ENCODE assay signal across 9 mouse cellular contexts in the genomic region with DNA sequence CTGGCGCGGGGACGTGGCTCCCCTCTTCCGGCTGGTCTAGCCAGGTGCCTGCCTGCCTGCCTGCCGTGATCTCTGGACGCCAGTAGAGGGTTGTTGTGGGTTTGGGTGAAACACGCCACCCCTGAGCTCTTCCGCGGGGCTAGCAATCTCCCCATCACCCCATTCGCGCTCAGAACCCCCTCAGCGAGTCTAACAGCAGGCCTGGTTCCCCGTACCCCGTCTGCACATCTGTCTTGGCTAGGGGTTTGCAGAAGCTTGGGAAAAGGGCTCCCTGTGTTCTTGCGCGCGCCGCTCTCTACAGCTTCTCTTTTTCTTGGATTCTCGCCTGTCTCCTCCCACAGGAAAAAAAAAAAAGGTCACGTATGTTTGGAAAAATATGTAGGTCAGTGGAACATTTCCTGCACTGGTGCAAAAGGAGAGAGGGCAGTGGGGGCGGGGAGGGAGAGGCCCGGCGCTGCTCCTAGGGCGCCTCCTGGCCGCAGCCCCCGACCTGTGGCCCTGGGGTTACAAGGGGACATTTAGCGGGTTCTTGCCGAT. TPM values are rescaled to one million over a fixed set of nuclear protein-coding genes. Genes with fewer than 3 reads are reported as not detected.
DNase-seq lines count a peak whose midpoint lies in the region; ATAC-seq and TF ChIP-seq lines count a peak whose summit lies in the region.
"Had no signal": no experiment of that assay in that cellular context is flagged by ENCODE, and none has a peak within 500 bp of the region (broad histone marks: within the 10 kb centered on the region; RNA-seq: fewer than 3 reads in every experiment).

No protein-coding gene starts in this region.

- 1% methylated on average over 28 of the region's 28 CpGs for WGBS in forebrain, embryonic 15.5 days
- 2% methylated on average over 28 of the region's 28 CpGs for WGBS in lung, embryonic 14.5 days

- H3K27ac ChIP-seq in forebrain, embryonic 15.5 days (replicated peaks), result no peak overlapping the region
- H3K27ac ChIP-seq in lung, embryonic 14.5 days (ENCODE audit: low read depth), result no peak overlapping the region

- peaks cover 40% of the 10 kb centered on the region for H3K27me3 ChIP-seq in forebrain, embryonic 15.5 days
- peaks cover 37% of the 10 kb centered on the region for H3K27me3 ChIP-seq in lung, embryonic 14.5 days (ENCODE audit: insufficient read depth, low read length)
- H3K27me3 ChIP-seq: Patski had no signal

- peak overlapping the region; percentile 44; the same call in 1 of the 2 replicates for H3K9ac ChIP-seq in forebrain, embryonic 15.5 days (replicated peaks)
- H3K9ac ChIP-seq in lung, embryonic 14.5 days, result no peak overlapping the region

- H3K9me3 ChIP-seq in forebrain, embryonic 15.5 days, result no peaks in the 10 kb centered on the region
- no peaks in the 10 kb centered on the region for H3K9me3 ChIP-seq in lung, embryonic 14.5 days (ENCODE audit: low read depth, low read length)

- H3K36me3 ChIP-seq in forebrain, embryonic 15.5 days, result no peaks in the 10 kb centered on the region
- no peaks in the 10 kb centered on the region for H3K36me3 ChIP-seq in lung, embryonic 14.5 days (ENCODE audit: insufficient read depth)

- TF ChIP-seq POLR2A in brain, embryonic 14.5 days (IDR thresholded peaks at IDR 0.05; ENCODE audit: borderline replicate concordance, extremely low read depth, insufficient read depth, insufficient read length, poor library complexity, severe bottlenecking), result no peak

- DNase-seq in CD8-positive naive resting alpha-beta T cell, adult 2 months (ENCODE audit: low read depth in 2 of 2, low spot score in 2 of 2), result peak; percentile 17 to 29
- DNase-seq in brain, embryonic 14.5 days (ENCODE audit: low read depth), result peak; percentile 47
- DNase-seq in heart, postnatal 10 days, result peak; percentile 90 to 91
- peak; percentile 92 to 93 for DNase-seq in kidney, postnatal 36 days
- peak; percentile 83 for DNase-seq in lung, embryonic 14.5 days
- DNase-seq in ovary, postnatal 36 days (ENCODE audit: low spot score), result peak; percentile 66
- DNase-seq in yolk sac, embryonic 10.5 days (ENCODE audit: low spot score), result peak; percentile 38

- peak overlapping the region; percentile 96 for H3K4me2 ChIP-seq in forebrain, embryonic 15.5 days (replicated peaks)
- peak overlapping the region; percentile 99 for H3K4me2 ChIP-seq in lung, embryonic 14.5 days

- peaks cover 25% of the 10 kb centered on the region for H3K4me1 ChIP-seq in forebrain, embryonic 15.5 days
- H3K4me1 ChIP-seq in lung, embryonic 14.5 days (ENCODE audit: insufficient read depth), result peaks cover 8% of the 10 kb centered on the region; the same call in 1 of the 2 replicates

- no peak for TF ChIP-seq CTCF in brain, embryonic 14.5 days (IDR thresholded peaks at IDR 0.05; ENCODE audit: borderline replicate concordance, extremely low read depth, insufficient read depth, insufficient read length)
- TF ChIP-seq CTCF in lung, embryonic 14.5 days (IDR thresholded peaks at IDR 0.05; ENCODE audit: low read depth), result peak; percentile 4; the same call in 1 of the 2 replicates

- peak overlapping the region; percentile 84 for H3K4me3 ChIP-seq in forebrain, embryonic 15.5 days
- peak overlapping the region; percentile 67 for H3K4me3 ChIP-seq in lung, embryonic 14.5 days (ENCODE audit: low read depth, low read length)

- ATAC-seq in forebrain, embryonic 15.5 days (replicated peaks), result 0 out of 2 replicates have a peak, but pooled peaks have one; percentile 30
- peak; percentile 33 for ATAC-seq in lung, embryonic 14.5 days (ENCODE audit: insufficient read depth)
- ATAC-seq: Patski had no signal

- intact Hi-C loops in heart, postnatal 10 days (cut with DNase I), result loop anchor here (2.0 to 5.0 kb wide), 2 partner anchors 85 to 182 kb away; no protein-coding TSS in a partner anchor

RNA-seq across cellular contexts. Expression of a gene that starts 1.0 kb away (rescaled TPM):
- polyA plus RNA-seq in brain, embryonic 14.5 days (2012; rRNA removed), result 0.44 and 0.77 TPM in 2 replicates
- polyA plus RNA-seq in forebrain, embryonic 15.5 days (2015; fragmentation: Nextera tagmentation; extraction: Ambion mirVana), result 0.86 and 0.99 TPM in 2 replicates
- 10 to 100 TPM; 11.0 to 15.0 TPM for total RNA-seq in heart, postnatal 10 days (2021)
- 0.30 and 0.59 TPM in 2 replicates for polyA plus RNA-seq in lung, embryonic 14.5 days (2014; fragmentation: Nextera tagmentation; extraction: Ambion mirVana)

Comparison
In these comparisons a context has a peak if more than half of its experiments do, and no peak if none do; other contexts are left out.
1. DNase-seq: peak in every context shown above with its lines; median percentile 92 in kidney, postnatal 36 days; 90 in heart, postnatal 10 days; 83 in lung, embryonic 14.5 days; 66 in ovary, postnatal 36 days; 47 in brain, embryonic 14.5 days; 38 in yolk sac, embryonic 10.5 days; 23 in CD8-positive naive resting alpha-beta T cell, adult 2 months.